Mouse (Mus musculus) intestine, postnatal 0 days (tissue): ENCODE results near the gene Naif1. TPM values are rescaled to one million over a fixed set of nuclear protein-coding genes. Genes with fewer than 3 reads are reported as not detected.

Source experiments
- ATAC-seq: fragments of 200-750 bp; cut with Nextera tagmentation; 2 replicates; pipeline ENCODE4 v1.8.0; 2017; ENCODE audit warnings: mild to moderate bottlenecking, moderate TSS enrichment, moderate library complexity
- H3K27ac ChIP-seq: fragments of 300-500 bp; sonication (generic); 2 replicates; pipeline ENCODE4 v1.5.1; 2014; ENCODE audit warnings: mild to moderate bottlenecking, low read depth, low read length, moderate library complexity
- H3K27me3 ChIP-seq: fragments of 300-500 bp; sonication (generic); replicated peaks from 2 replicates; pipeline ENCODE4 v1.6.1; 2014; ENCODE audit warnings: low read length, mixed read lengths; ENCODE audit not compliant: control insufficient read depth, insufficient read depth
- H3K36me3 ChIP-seq: fragments of 300-500 bp; sonication (generic); 2 replicates; pipeline ENCODE4 v1.6.1; 2014; ENCODE audit warnings: mild to moderate bottlenecking, moderate library complexity; ENCODE audit not compliant: control insufficient read depth, insufficient read depth
- H3K4me1 ChIP-seq: fragments of 300-500 bp; sonication (generic); replicated peaks from 2 replicates; pipeline ENCODE4 v1.6.1; 2014; ENCODE audit warnings: antibody characterized with exemption, low read length, mixed read lengths; ENCODE audit not compliant: control insufficient read depth, insufficient read depth
- H3K4me2 ChIP-seq: fragments of 300-500 bp; sonication (generic); replicated peaks from 2 replicates; pipeline ENCODE4 v1.6.1; 2014; ENCODE audit warnings: low read depth, mild to moderate bottlenecking, moderate library complexity
- H3K4me3 ChIP-seq: fragments of 300-500 bp; sonication (generic); 2 replicates; pipeline ENCODE4 v1.5.1; 2014; ENCODE audit warnings: low read depth, low read length
- H3K9ac ChIP-seq: fragments of 300-500 bp; sonication (generic); 2 replicates; pipeline ENCODE4 v1.6.1; 2014; ENCODE audit warnings: mild to moderate bottlenecking, low read depth, low read length
- H3K9me3 ChIP-seq: fragments of 300-500 bp; sonication (generic); 2 replicates; pipeline ENCODE4 v1.6.1; 2016; ENCODE audit warnings: mixed run types; ENCODE audit not compliant: control insufficient read depth
- CTCF ChIP-seq: sonication (generic); IDR thresholded peaks from 2 replicates; pipeline ENCODE4 v1.5.1; 2016; ENCODE audit warnings: low read depth, mild to moderate bottlenecking, control low read depth, antibody characterized with exemption, moderate library complexity
- WGBS: fragments of 180-500 bp; shearing (Covaris S2); extraction: QIAGEN DNeasy Blood & Tissue Kit; methylation state at CpG from one replicate; pipeline ENCODE4 v1.1.7; 2014; 5-methylcytosine and 5-hydroxymethylcytosine counted together
- polyA plus RNA-seq: library from polyadenylated mRNA; unstranded; fragments of >200 nt; fragmentation: Nextera tagmentation; extraction: Ambion mirVana; gene quantifications from 2 replicates; pipeline ENCODE4 v1.2.1, GENCODE M21; 2015

The Naif1 gene
- polyA plus RNA-seq, 1 experiment from 2014 or later = 2.9 TPM

DNA sequence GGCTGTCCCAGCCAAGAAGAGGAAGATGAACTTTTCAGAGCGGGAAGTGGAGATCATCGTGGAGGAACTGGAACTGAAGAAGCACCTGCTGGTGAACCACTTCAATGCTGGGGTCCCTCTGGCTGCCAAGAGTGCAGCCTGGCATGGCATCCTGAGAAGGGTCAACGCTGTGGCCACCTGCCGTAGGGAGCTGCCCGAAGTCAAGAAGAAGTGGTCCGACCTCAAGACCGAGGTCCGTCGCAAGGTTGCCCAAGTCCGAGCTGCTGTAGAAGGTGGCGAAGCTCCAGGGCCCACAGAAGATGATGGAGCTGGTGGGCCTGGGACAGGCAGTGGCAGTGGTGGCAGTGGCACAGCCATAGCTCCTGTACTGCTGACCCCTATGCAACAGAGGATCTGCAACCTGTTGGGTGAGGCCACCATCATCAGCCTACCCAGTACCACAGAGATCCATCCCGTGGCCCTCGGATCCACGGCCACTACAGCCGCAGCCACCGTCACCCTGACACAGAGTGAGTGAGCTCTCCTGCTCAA, 2.2 kb downstream of the Naif1 start:
- Histone ChIP-seq H3K27me3 (no peaks in the 10 kb centered on the region), H3K4me3 (peak overlapping the region; percentile 27; the same call in 1 of the 2 replicates), H3K4me2 (peak overlapping the region; percentile 81), H3K9me3 (no peaks in the 10 kb centered on the region), H3K36me3 (peaks cover 17% of the 10 kb centered on the region; the same call in 1 of the 2 replicates), H3K4me1 (peaks cover 22% of the 10 kb centered on the region), H3K9ac (peak overlapping the region; percentile 35; the same call in 1 of the 2 replicates), H3K27ac (0 out of 2 replicates have a peak overlapping the region, but pooled peaks have one; percentile 22)
- 89% methylated on average over 16 of the region's 16 CpGs for WGBS
- no peak for TF ChIP-seq CTCF
- no peak for ATAC-seq

DNA sequence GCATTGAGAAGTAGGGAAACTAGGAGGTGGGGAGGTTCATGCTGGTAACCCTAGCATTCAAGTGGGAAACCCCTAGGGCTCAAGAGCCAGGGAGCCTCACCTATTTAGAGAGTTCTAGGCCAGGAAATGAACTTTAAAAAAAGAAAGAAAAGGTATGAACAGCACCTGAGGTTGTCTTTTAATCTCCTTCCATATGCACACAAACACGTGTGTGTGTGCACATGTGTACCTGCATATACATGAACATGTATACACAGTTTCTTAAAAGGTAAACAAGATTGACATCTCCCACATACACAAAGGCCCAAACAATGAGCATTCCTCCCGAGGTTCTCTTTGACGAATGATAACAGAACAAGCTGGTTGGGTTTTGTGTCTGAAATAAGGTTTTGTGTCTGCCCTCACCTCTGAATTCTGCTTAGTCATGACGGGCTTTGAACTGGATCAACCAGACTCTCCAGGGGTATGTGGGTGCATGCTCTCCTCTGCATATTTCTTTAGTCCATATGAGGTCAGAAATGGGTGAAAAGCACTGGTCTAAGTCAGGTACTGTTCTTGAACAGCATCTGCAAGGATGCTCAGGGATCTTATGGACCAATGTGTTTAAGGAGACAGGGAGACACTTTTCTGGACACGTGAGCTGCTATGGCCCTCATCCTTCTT, 3.5 kb downstream of the Naif1 start:
- Histone ChIP-seq H3K4me1 (peaks cover 16% of the 10 kb centered on the region), H3K9ac (no peak overlapping the region), H3K4me2 (0 out of 2 replicates have a peak overlapping the region, but pooled peaks have one; percentile 10), H3K27ac (no peak overlapping the region), H3K27me3 (no peaks in the 10 kb centered on the region), H3K36me3 (peaks cover 17% of the 10 kb centered on the region; the same call in 1 of the 2 replicates), H3K4me3 (no peak overlapping the region), H3K9me3 (no peaks in the 10 kb centered on the region)
- ATAC-seq = no peak
- WGBS = 67% methylated on average over 5 of the region's 5 CpGs
- no peak for TF ChIP-seq CTCF

DNA sequence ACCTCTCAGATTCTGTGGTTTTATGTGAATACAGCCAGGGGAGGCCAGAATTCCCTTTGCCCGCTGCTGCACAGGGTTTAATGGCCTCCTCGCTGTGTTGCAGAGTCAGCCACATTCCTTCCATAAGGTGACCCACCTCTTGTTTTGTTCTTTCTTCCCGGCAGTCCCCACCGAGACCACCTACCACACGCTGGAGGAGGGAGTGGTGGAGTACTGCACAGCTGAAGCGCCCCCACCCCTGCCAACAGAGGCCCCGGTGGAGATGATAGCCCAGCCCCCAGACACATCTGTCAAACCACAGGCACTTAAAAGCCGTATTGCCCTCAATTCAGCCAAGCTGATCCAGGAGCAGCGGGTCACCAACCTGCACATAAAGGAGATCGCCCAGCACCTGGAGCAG, 4.4 kb downstream of the Naif1 start:
- no peak for ATAC-seq
- TF ChIP-seq CTCF = no peak
- peaks cover 13% of the 10 kb centered on the region; the same call in 1 of the 2 replicates for H3K4me1 ChIP-seq
- H3K9me3 ChIP-seq = no peaks in the 10 kb centered on the region
- H3K27ac ChIP-seq = no peak overlapping the region
- H3K27me3 ChIP-seq = no peaks in the 10 kb centered on the region
- no peak overlapping the region for H3K4me2 ChIP-seq
- no peak overlapping the region for H3K9ac ChIP-seq
- H3K4me3 ChIP-seq = no peak overlapping the region
- WGBS = 84% methylated on average over 10 of the region's 10 CpGs
- H3K36me3 ChIP-seq = peaks cover 17% of the 10 kb centered on the region; the same call in 1 of the 2 replicates

DNA sequence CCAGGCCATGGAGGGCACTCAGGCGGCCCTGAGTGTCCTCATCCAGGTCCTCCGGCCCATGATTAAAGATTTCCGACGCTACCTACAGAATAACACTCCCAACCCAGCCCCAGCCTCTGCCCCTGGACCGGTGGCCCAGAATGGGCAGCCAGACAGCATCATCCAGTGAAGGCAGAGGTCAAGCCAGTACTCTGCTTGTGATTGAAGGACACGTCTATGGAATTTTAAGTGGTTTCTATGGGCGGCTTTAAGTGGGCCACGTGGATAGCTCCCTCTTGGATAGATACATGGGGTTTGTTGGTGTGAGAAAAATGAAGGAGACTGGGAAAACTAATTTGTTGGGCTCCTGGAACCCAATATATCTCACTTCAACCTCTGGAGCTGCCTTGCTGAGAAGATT, 4.8 kb downstream of the Naif1 start:
- Histone ChIP-seq H3K9me3 (no peaks in the 10 kb centered on the region), H3K27me3 (no peaks in the 10 kb centered on the region), H3K4me1 (peaks cover 12% of the 10 kb centered on the region; the same call in 1 of the 2 replicates), H3K9ac (no peak overlapping the region), H3K36me3 (peaks cover 17% of the 10 kb centered on the region; the same call in 1 of the 2 replicates), H3K4me3 (no peak overlapping the region), H3K27ac (no peak overlapping the region), H3K4me2 (no peak overlapping the region)
- no peak for ATAC-seq
- TF ChIP-seq CTCF = no peak
- WGBS = 84% methylated on average over 8 of the region's 8 CpGs

DNA sequence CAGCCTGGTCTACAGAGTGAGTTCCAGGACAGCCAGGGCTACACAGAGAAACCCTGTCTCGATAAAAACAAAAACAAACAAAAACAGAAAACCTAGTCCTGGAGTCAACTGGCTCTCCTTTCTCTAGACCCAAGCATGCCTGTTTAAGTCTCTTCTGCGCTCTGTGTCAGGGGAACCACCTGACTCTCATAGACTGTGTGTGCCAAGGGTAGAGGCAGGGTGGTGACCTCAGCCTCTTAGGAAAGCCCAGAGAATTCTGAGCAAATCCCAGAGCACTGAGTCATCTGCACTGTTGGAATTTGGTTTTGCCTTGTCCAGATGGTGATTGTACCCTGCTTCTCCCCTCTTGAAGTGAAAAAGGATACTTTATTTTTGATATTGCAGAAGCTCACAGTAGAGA, 8.0 kb downstream of the Naif1 start:
- Histone ChIP-seq H3K27me3 (no peaks in the 10 kb centered on the region), H3K27ac (no peak overlapping the region), H3K4me3 (no peak overlapping the region), H3K9ac (no peak overlapping the region), H3K4me2 (no peak overlapping the region), H3K9me3 (no peaks in the 10 kb centered on the region), H3K36me3 (peaks cover 17% of the 10 kb centered on the region; the same call in 1 of the 2 replicates), H3K4me1 (peaks cover 1% of the 10 kb centered on the region; the same call in 1 of the 2 replicates)
- ATAC-seq = no peak
- TF ChIP-seq CTCF = no peak
- 76% methylated on average over 2 of the region's 2 CpGs for WGBS

DNA sequence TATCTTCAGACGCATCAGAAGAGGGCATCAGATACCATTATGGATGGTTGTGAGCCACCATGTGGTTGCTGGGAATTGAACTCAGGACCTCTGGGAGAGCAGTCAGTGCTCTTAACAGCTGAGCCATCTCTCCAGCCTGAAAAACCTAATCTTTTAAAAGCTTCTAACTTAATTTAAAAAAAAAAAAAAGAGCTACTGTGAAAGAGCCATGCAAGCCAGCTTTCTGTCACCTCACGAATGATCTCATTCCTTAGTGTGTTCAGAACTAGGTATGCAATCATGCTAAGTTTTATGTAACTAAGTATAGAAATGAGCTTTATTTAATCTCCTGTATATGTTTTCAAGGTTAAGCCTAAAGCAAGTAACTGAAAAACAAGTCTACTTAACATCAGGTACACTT, 9.4 kb downstream of the Naif1 start:
- Histone ChIP-seq H3K4me2 (no peak overlapping the region), H3K9me3 (no peaks in the 10 kb centered on the region), H3K27me3 (no peaks in the 10 kb centered on the region), H3K27ac (no peak overlapping the region), H3K4me1 (peaks cover 10% of the 10 kb centered on the region; the same call in 1 of the 2 replicates), H3K9ac (no peak overlapping the region), H3K4me3 (no peak overlapping the region), H3K36me3 (peaks cover 17% of the 10 kb centered on the region; the same call in 1 of the 2 replicates)
- TF ChIP-seq CTCF = no peak
- ATAC-seq = no peak
- 96% methylated on average over 2 of the region's 2 CpGs for WGBS
